ENCODE assay signal across 21 mouse cellular contexts in the genomic region with DNA sequence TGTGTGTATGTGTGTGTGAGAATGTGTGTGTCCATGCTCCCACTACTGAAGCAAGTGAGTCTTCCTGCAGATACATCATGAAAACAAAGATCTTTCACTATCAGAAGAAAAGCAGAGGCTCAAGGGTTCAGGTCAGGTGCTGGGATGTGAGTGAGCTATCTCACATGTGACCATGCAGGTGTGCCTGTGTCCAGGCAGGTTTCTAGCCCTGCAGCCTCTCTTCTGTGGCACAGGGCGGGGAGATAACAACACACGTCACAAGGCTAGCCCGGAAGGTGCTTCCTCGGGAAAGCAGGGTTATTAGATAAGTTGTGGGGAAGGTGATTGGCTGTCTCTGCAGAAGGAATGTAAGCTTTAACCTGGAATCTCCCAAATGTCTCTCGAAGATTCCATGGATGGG. TPM values are rescaled to one million over a fixed set of nuclear protein-coding genes. Genes with fewer than 3 reads are reported as not detected.
DNase-seq lines count a peak whose midpoint lies in the region; ATAC-seq and TF ChIP-seq lines count a peak whose summit lies in the region.
"Had no signal": no experiment of that assay in that cellular context is flagged by ENCODE, and none has a peak within 500 bp of the region (broad histone marks: within the 10 kb centered on the region; RNA-seq: fewer than 3 reads in every experiment).

No protein-coding gene starts in this region.

- TF ChIP-seq RAD21 in MEL (IDR thresholded peaks at IDR 0.05; ENCODE audit: low read depth, low read length) = no peak

- H3K27ac ChIP-seq in heart, postnatal 0 days (ENCODE audit: low read depth) = 0 out of 2 replicates have a peak overlapping the region, but pooled peaks have one; percentile 71
- no peak overlapping the region for H3K27ac ChIP-seq in MEL (ENCODE audit: control insufficient read depth, low read depth, low read length)
- H3K27ac ChIP-seq in intestine, embryonic 15.5 days = no peak overlapping the region
- no peak overlapping the region for H3K27ac ChIP-seq in liver, embryonic 16.5 days (ENCODE audit: low read length)
- H3K27ac ChIP-seq in midbrain, embryonic 16.5 days (ENCODE audit: low read length) = no peak overlapping the region
- H3K27ac ChIP-seq: neural tube, embryonic 12.5 days had no signal

- no peak for TF ChIP-seq CTCF in heart, postnatal 0 days (IDR thresholded peaks at IDR 0.05; ENCODE audit: low read depth)
- TF ChIP-seq CTCF in MEL (IDR thresholded peaks at IDR 0.05 in 2 of 3, conservative IDR thresholded peaks at IDR 0.05 in 1 of 3; ENCODE audit: control insufficient read depth in 1 of 3, insufficient read depth in 1 of 3, low read depth in 2 of 3, low read length in 3 of 3, poor library complexity in 1 of 3, severe bottlenecking in 1 of 3) = no peak

- TF ChIP-seq POLR2A in MEL (IDR thresholded peaks at IDR 0.05; ENCODE audit: control insufficient read depth in 1 of 2, insufficient read depth in 1 of 2, low read depth in 1 of 2, low read length in 2 of 2, poor library complexity in 1 of 2) = no peak

- H3K9ac ChIP-seq in heart, postnatal 0 days (replicated peaks; ENCODE audit: low read depth, low read length) = no peak overlapping the region
- H3K9ac ChIP-seq in MEL (ENCODE audit: control insufficient read depth, low read depth, low read length, poor library complexity, severe bottlenecking) = no peak overlapping the region
- no peak overlapping the region for H3K9ac ChIP-seq in intestine, embryonic 15.5 days
- no peak overlapping the region for H3K9ac ChIP-seq in liver, embryonic 16.5 days (ENCODE audit: low read depth, low read length)
- no peak overlapping the region for H3K9ac ChIP-seq in midbrain, embryonic 16.5 days (ENCODE audit: low read depth, low read length)
- H3K9ac ChIP-seq: embryonic facial prominence, embryonic 15.5 days; limb, embryonic 12.5 days; midbrain, embryonic 15.5 days; neural tube, embryonic 12.5 days had no signal

- no peak for DNase-seq in heart, postnatal 0 days (ENCODE audit: low spot score)
- no peak for DNase-seq in heart, adult 9 months (ENCODE audit: low spot score in 2 of 2)
- DNase-seq in MEL (ENCODE audit: low read depth, low spot score) = no peak
- DNase-seq in frontal cortex, postnatal 25 days (ENCODE audit: low spot score in 2 of 2) = no peak
- DNase-seq: cerebellum, adult 11-12 months; gastrocnemius, postnatal 10 days; kidney, postnatal 36 days; spleen, adult 18-20 months had no signal

- H3K4me1 ChIP-seq in heart, postnatal 0 days (ENCODE audit: control insufficient read depth, insufficient read depth) = peaks cover 14% of the 10 kb centered on the region
- H3K4me1 ChIP-seq in MEL (ENCODE audit: control insufficient read depth in 1 of 2, insufficient read depth in 2 of 2, low read length in 2 of 2) = peaks cover 0 to 9% of the 10 kb centered on the region in 2 experiments; a peak in 2 of 4 replicates
- peaks cover 11% of the 10 kb centered on the region; the same call in 1 of the 2 replicates for H3K4me1 ChIP-seq in intestine, embryonic 15.5 days (replicated peaks)
- peaks cover 47% of the 10 kb centered on the region for H3K4me1 ChIP-seq in liver, embryonic 16.5 days (ENCODE audit: control insufficient read depth, low read depth, low read length)
- H3K4me1 ChIP-seq in midbrain, embryonic 16.5 days (ENCODE audit: control insufficient read depth, insufficient read depth, low read length) = no peaks in the 10 kb centered on the region
- H3K4me1 ChIP-seq: midbrain, embryonic 15.5 days had no signal

- H3K36me3 ChIP-seq in heart, postnatal 0 days (replicated peaks; ENCODE audit: control insufficient read depth, insufficient read depth, low read length) = peaks cover 16% of the 10 kb centered on the region
- H3K36me3 ChIP-seq in MEL (ENCODE audit: control insufficient read depth in 1 of 2, insufficient read depth in 2 of 2, low read length in 2 of 2) = peaks cover 7 to 11% of the 10 kb centered on the region in 2 experiments; a peak in 3 of 4 replicates
- H3K36me3 ChIP-seq in intestine, embryonic 15.5 days = no peaks in the 10 kb centered on the region
- H3K36me3 ChIP-seq in liver, embryonic 16.5 days (ENCODE audit: control insufficient read depth, insufficient read depth) = peaks cover 28% of the 10 kb centered on the region
- peaks cover 6% of the 10 kb centered on the region; the same call in 1 of the 2 replicates for H3K36me3 ChIP-seq in midbrain, embryonic 16.5 days (ENCODE audit: control insufficient read depth, insufficient read depth, low read length)
- H3K36me3 ChIP-seq: midbrain, embryonic 15.5 days had no signal

- 46% methylated on average over 5 of the region's 5 CpGs for WGBS in heart, postnatal 0 days
- WGBS in intestine, embryonic 15.5 days = 55% methylated on average over 5 of the region's 5 CpGs
- 37% methylated on average over 5 of the region's 5 CpGs for WGBS in liver, embryonic 16.5 days (ENCODE audit: insufficient replicate concordance)
- 89% methylated on average over 5 of the region's 5 CpGs for WGBS in midbrain, embryonic 16.5 days

- no peak overlapping the region for H3K4me3 ChIP-seq in heart, postnatal 0 days (ENCODE audit: low read depth, low read length)
- H3K4me3 ChIP-seq in MEL (ENCODE audit: control insufficient read depth in 1 of 2, insufficient read depth in 1 of 2, low read depth in 2 of 2, low read length in 2 of 2) = no peak overlapping the region
- H3K4me3 ChIP-seq in intestine, embryonic 15.5 days (replicated peaks) = no peak overlapping the region
- H3K4me3 ChIP-seq in liver, embryonic 16.5 days (ENCODE audit: low read depth, low read length) = no peak overlapping the region
- no peak overlapping the region for H3K4me3 ChIP-seq in midbrain, embryonic 16.5 days (ENCODE audit: low read depth, low read length)
- H3K4me3 ChIP-seq: embryonic facial prominence, embryonic 15.5 days; limb, embryonic 12.5 days; midbrain, embryonic 15.5 days; neural tube, embryonic 12.5 days had no signal

- H3K9me3 ChIP-seq in heart, postnatal 0 days (replicated peaks; ENCODE audit: control insufficient read depth, low read length) = no peaks in the 10 kb centered on the region
- H3K9me3 ChIP-seq in MEL (replicated peaks; ENCODE audit: insufficient read depth, low read length) = no peaks in the 10 kb centered on the region
- no peaks in the 10 kb centered on the region for H3K9me3 ChIP-seq in intestine, embryonic 15.5 days
- H3K9me3 ChIP-seq in liver, embryonic 16.5 days (replicated peaks; ENCODE audit: control insufficient read depth, low read length) = no peaks in the 10 kb centered on the region
- no peaks in the 10 kb centered on the region for H3K9me3 ChIP-seq in midbrain, embryonic 16.5 days (replicated peaks; ENCODE audit: control insufficient read depth, low read length, poor library complexity, severe bottlenecking)
- H3K9me3 ChIP-seq: embryonic facial prominence, embryonic 15.5 days; limb, embryonic 12.5 days; midbrain, embryonic 15.5 days; neural tube, embryonic 12.5 days had no signal

- H3K79me2 ChIP-seq in MEL (ENCODE audit: control insufficient read depth, insufficient read depth, low read length, poor library complexity) = peaks cover 4% of the 10 kb centered on the region

- no peak for TF ChIP-seq EP300 in heart, postnatal 0 days (IDR thresholded peaks at IDR 0.05; ENCODE audit: low read depth)
- no peak for TF ChIP-seq EP300 in MEL (IDR thresholded peaks at IDR 0.05; ENCODE audit: low read depth in 1 of 2, low read length in 2 of 2)

- no peak for ATAC-seq in heart, postnatal 0 days (ENCODE audit: insufficient read depth, low read depth)
- ATAC-seq in intestine, embryonic 15.5 days = peak; percentile 64
- peak; percentile 69 for ATAC-seq in liver, embryonic 16.5 days (ENCODE audit: low read depth)
- no peak for ATAC-seq in midbrain, embryonic 16.5 days
- ATAC-seq: activated CD4-positive, CD25-positive, alpha-beta regulatory T cell, adult 4 months; midbrain, embryonic 15.5 days had no signal

- no peak overlapping the region for H3K4me2 ChIP-seq in heart, postnatal 0 days (ENCODE audit: low read depth, low read length)
- H3K4me2 ChIP-seq in intestine, embryonic 15.5 days (replicated peaks) = no peak overlapping the region
- H3K4me2 ChIP-seq in liver, embryonic 16.5 days (ENCODE audit: low read depth, low read length) = no peak overlapping the region
- H3K4me2 ChIP-seq in midbrain, embryonic 16.5 days (ENCODE audit: low read length) = no peak overlapping the region
- H3K4me2 ChIP-seq: embryonic facial prominence, embryonic 15.5 days; limb, embryonic 12.5 days; midbrain, embryonic 15.5 days; neural tube, embryonic 12.5 days had no signal

- no peaks in the 10 kb centered on the region for H3K27me3 ChIP-seq in heart, postnatal 0 days (ENCODE audit: control insufficient read depth, insufficient read depth, low read length)
- H3K27me3 ChIP-seq in MEL (ENCODE audit: control insufficient read depth in 1 of 2, insufficient read depth in 2 of 2, low read length in 2 of 2) = no peaks in the 10 kb centered on the region
- no peaks in the 10 kb centered on the region for H3K27me3 ChIP-seq in intestine, embryonic 15.5 days (replicated peaks)
- H3K27me3 ChIP-seq in liver, embryonic 16.5 days (ENCODE audit: control insufficient read depth, insufficient read depth, low read depth, low read length) = no peaks in the 10 kb centered on the region
- H3K27me3 ChIP-seq in midbrain, embryonic 16.5 days (ENCODE audit: control insufficient read depth, insufficient read depth, low read depth, low read length) = no peaks in the 10 kb centered on the region
- H3K27me3 ChIP-seq: embryonic facial prominence, embryonic 15.5 days; limb, embryonic 12.5 days; midbrain, embryonic 15.5 days; neural tube, embryonic 12.5 days had no signal

RNA-seq across cellular contexts. Expression of a gene that starts 7.6 kb away (rescaled TPM):
- total RNA-seq in heart, postnatal 0 days (2014; rRNA removed; ENCODE audit: low replicate concordance) = 30.0 and 31.0 TPM in 2 replicates
- 48.8 and 49.8 TPM in 2 replicates for polyA plus RNA-seq in heart, postnatal 0 days (2015; fragmentation: Nextera tagmentation; extraction: Ambion mirVana)
- total RNA-seq in MEL (2012; rRNA removed) = 21.8 and 24.1 TPM in 2 replicates
- 10 to 100 TPM in 1 of 2 experiments, not detected in 1; 38.3 TPM for polyA plus RNA-seq in MEL (2012; ENCODE audit: insufficient read depth in 1 of 2, insufficient read length in 2 of 2, low read depth in 1 of 2, low replicate concordance in 2 of 2, missing spikeins in 1 of 2)
- polyA plus RNA-seq in intestine, embryonic 15.5 days (2015; fragmentation: Nextera tagmentation; extraction: Ambion mirVana) = 43.9 and 44.5 TPM in 2 replicates
- polyA plus RNA-seq in liver, embryonic 16.5 days (2015; fragmentation: Nextera tagmentation; extraction: Ambion mirVana) = 92.9 and 95.8 TPM in 2 replicates
- polyA plus RNA-seq in midbrain, embryonic 16.5 days (2015; fragmentation: Nextera tagmentation; extraction: Ambion mirVana) = 35.4 and 38.7 TPM in 2 replicates

RNA-seq across cellular contexts. Expression of a gene that starts 11.4 kb away (rescaled TPM):
- 2.4 TPM in 1 of 2 replicates, not detected in the other for total RNA-seq in heart, postnatal 0 days (2014; rRNA removed; ENCODE audit: low replicate concordance)
- 0.27 TPM in 1 of 2 replicates, not detected in the other for polyA plus RNA-seq in heart, postnatal 0 days (2015; fragmentation: Nextera tagmentation; extraction: Ambion mirVana)
- not detected in 2 replicates for total RNA-seq in MEL (2012; rRNA removed)
- not detected for polyA plus RNA-seq in MEL (2012; ENCODE audit: insufficient read depth in 1 of 2, insufficient read length in 2 of 2, low read depth in 1 of 2, low replicate concordance in 2 of 2, missing spikeins in 1 of 2)
- polyA plus RNA-seq in intestine, embryonic 15.5 days (2015; fragmentation: Nextera tagmentation; extraction: Ambion mirVana) = not detected in 2 replicates
- polyA plus RNA-seq in liver, embryonic 16.5 days (2015; fragmentation: Nextera tagmentation; extraction: Ambion mirVana) = not detected in 2 replicates
- not detected in 2 replicates for polyA plus RNA-seq in midbrain, embryonic 16.5 days (2015; fragmentation: Nextera tagmentation; extraction: Ambion mirVana)
- total RNA-seq: common myeloid progenitor, adult 5-6 weeks; gastrocnemius, postnatal 10 days had no signal
- polyA plus RNA-seq: embryonic facial prominence, embryonic 15.5 days; forebrain, embryonic 14.5 days; heart, embryonic 16.5 days; hindbrain, embryonic 16.5 days; limb, embryonic 12.5 days; midbrain, embryonic 15.5 days; neural tube, embryonic 12.5 days; testis, adult 2 months had no signal

RNA-seq across cellular contexts. Expression of a gene that starts 25.8 kb away (rescaled TPM):
- 44.4 and 63.3 TPM in 2 replicates for total RNA-seq in heart, postnatal 0 days (2014; rRNA removed; ENCODE audit: low replicate concordance)
- 89.0 and 99.4 TPM in 2 replicates for polyA plus RNA-seq in heart, postnatal 0 days (2015; fragmentation: Nextera tagmentation; extraction: Ambion mirVana)
- 4.7 and 5.9 TPM in 2 replicates for total RNA-seq in MEL (2012; rRNA removed)
- polyA plus RNA-seq in MEL (2012; ENCODE audit: insufficient read depth in 1 of 2, insufficient read length in 2 of 2, low read depth in 1 of 2, low replicate concordance in 2 of 2, missing spikeins in 1 of 2) = 10 to 100 TPM in 1 of 2 experiments, not detected in 1; 14.6 TPM
- polyA plus RNA-seq in intestine, embryonic 15.5 days (2015; fragmentation: Nextera tagmentation; extraction: Ambion mirVana) = 64.8 and 74.4 TPM in 2 replicates
- 32.3 and 33.6 TPM in 2 replicates for polyA plus RNA-seq in liver, embryonic 16.5 days (2015; fragmentation: Nextera tagmentation; extraction: Ambion mirVana)
- 10.4 and 11.1 TPM in 2 replicates for polyA plus RNA-seq in midbrain, embryonic 16.5 days (2015; fragmentation: Nextera tagmentation; extraction: Ambion mirVana)

Comparison
In these comparisons a context has a peak if more than half of its experiments do, and no peak if none do; other contexts are left out.
1. ATAC-seq: peak in intestine, embryonic 15.5 days (single experiment) and liver, embryonic 16.5 days (single experiment); none in heart, postnatal 0 days (single experiment) and midbrain, embryonic 16.5 days (single experiment).